Mouse (Mus musculus): Measurements from ENCODE around the gene Olfr203. TPM values are rescaled to one million over a fixed set of nuclear protein-coding genes. Genes with fewer than 3 reads are reported as not detected.

Gene Olfr203
- polyA plus RNA-seq, 1 experiment from 2014 or later = not detected

Other genes starting within 250 kb of the Olfr203 start
- not detected in 2 replicates for gene Olfr190, start 220.9 kb upstream of the Olfr203 start, polyA plus RNA-seq (2015; fragmentation: Nextera tagmentation; extraction: Ambion mirVana)
- not detected in 2 replicates for gene Olfr191, start 209.1 kb upstream of the Olfr203 start, polyA plus RNA-seq (2015; fragmentation: Nextera tagmentation; extraction: Ambion mirVana)
- gene Olfr193, start 187.0 kb upstream of the Olfr203 start, polyA plus RNA-seq (2015; fragmentation: Nextera tagmentation; extraction: Ambion mirVana) = not detected in 2 replicates
- not detected in 2 replicates for gene Olfr194, start 177.8 kb upstream of the Olfr203 start, polyA plus RNA-seq (2015; fragmentation: Nextera tagmentation; extraction: Ambion mirVana)
- gene Olfr195, start 151.8 kb upstream of the Olfr203 start, polyA plus RNA-seq (2015; fragmentation: Nextera tagmentation; extraction: Ambion mirVana) = not detected in 2 replicates
- gene Olfr196, start 128.4 kb upstream of the Olfr203 start, polyA plus RNA-seq (2015; fragmentation: Nextera tagmentation; extraction: Ambion mirVana) = not detected in 2 replicates
- gene Olfr198, start 95.3 kb upstream of the Olfr203 start, polyA plus RNA-seq (2015; fragmentation: Nextera tagmentation; extraction: Ambion mirVana) = not detected in 2 replicates
- not detected in 2 replicates for gene Olfr199, start 79.1 kb upstream of the Olfr203 start, polyA plus RNA-seq (2015; fragmentation: Nextera tagmentation; extraction: Ambion mirVana)
- gene Olfr201, start 26.2 kb upstream of the Olfr203 start, polyA plus RNA-seq (2015; fragmentation: Nextera tagmentation; extraction: Ambion mirVana) = 0.07 and 0.10 TPM in 2 replicates
- gene Olfr202, start 12.1 kb upstream of the Olfr203 start, polyA plus RNA-seq (2015; fragmentation: Nextera tagmentation; extraction: Ambion mirVana) = not detected in 2 replicates
- not detected in 2 replicates for gene Olfr204, start 19.4 kb downstream of the Olfr203 start, polyA plus RNA-seq (2015; fragmentation: Nextera tagmentation; extraction: Ambion mirVana)
- not detected in 2 replicates for gene Olfr205, start 32.3 kb downstream of the Olfr203 start, polyA plus RNA-seq (2015; fragmentation: Nextera tagmentation; extraction: Ambion mirVana)
- not detected in 2 replicates for gene Olfr206, start 50.4 kb downstream of the Olfr203 start, polyA plus RNA-seq (2015; fragmentation: Nextera tagmentation; extraction: Ambion mirVana)
- gene Olfr209, start 65.1 kb downstream of the Olfr203 start, polyA plus RNA-seq (2015; fragmentation: Nextera tagmentation; extraction: Ambion mirVana) = not detected in 2 replicates
- not detected in 2 replicates for gene Gabrr3, start 108.5 kb downstream of the Olfr203 start, polyA plus RNA-seq (2015; fragmentation: Nextera tagmentation; extraction: Ambion mirVana)
- 13.9 TPM in 2 replicates for gene Riox2, start 172.9 kb downstream of the Olfr203 start, polyA plus RNA-seq (2015; fragmentation: Nextera tagmentation; extraction: Ambion mirVana)